Mouse (Mus musculus): ENCODE measurements around the gene Thada. TPM values are rescaled to one million over a fixed set of nuclear protein-coding genes. Genes with fewer than 3 reads are reported as not detected.

Thada gene
- polyA plus RNA-seq, 2 experiments: 9.1 to 9.7 TPM

DNA sequence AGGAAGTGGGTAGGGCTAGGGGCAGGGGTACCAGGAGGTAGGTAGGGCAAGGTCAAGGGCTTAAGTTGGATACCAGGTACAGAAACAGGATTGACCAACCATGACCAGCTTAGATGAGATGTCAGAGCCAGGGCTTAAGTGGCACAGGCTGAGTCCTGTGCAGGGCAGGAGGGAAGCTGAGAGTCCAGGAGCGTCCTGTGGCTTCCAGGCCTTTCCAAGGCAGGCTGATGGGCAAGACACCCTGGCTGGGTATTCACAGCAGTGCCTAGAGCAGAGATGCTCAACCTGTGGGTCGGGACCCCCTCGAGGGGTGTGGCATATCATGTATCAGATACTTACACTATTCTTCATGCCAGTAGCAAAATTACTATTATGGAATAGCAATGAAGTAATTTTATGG, 300.3 kb downstream of the Thada start:
- H3K9me3 ChIP-seq (ENCODE audit: control insufficient read depth, low read length): no peaks in the 10 kb centered on the region
- no peaks in the 10 kb centered on the region for H3K36me3 ChIP-seq (ENCODE audit: control insufficient read depth, insufficient read depth, low read length)
- no peak for DNase-seq (ENCODE audit: low spot score)
- H3K4me1 ChIP-seq (ENCODE audit: control insufficient read depth, insufficient read depth, low read length): peaks cover 22% of the 10 kb centered on the region
- H3K4me2 ChIP-seq (replicated peaks; ENCODE audit: low read depth, low read length, severe bottlenecking): no peak overlapping the region
- ATAC-seq (ENCODE audit: low FRiP score, low read depth): no peak
- WGBS: 79% methylated on average over 3 of the region's 3 CpGs
- H3K9ac ChIP-seq (ENCODE audit: low read depth, low read length, severe bottlenecking): no peak overlapping the region
- no peaks in the 10 kb centered on the region for H3K27me3 ChIP-seq (ENCODE audit: control insufficient read depth, insufficient read depth, low read length)
- no peak overlapping the region for H3K4me3 ChIP-seq (replicated peaks; ENCODE audit: low read length)
- no peak for TF ChIP-seq POLR2A (IDR thresholded peaks at IDR 0.05; ENCODE audit: borderline replicate concordance, extremely low read depth, insufficient read depth, insufficient read length)
- no peak overlapping the region for H3K27ac ChIP-seq (replicated peaks; ENCODE audit: low read depth, low read length)

DNA sequence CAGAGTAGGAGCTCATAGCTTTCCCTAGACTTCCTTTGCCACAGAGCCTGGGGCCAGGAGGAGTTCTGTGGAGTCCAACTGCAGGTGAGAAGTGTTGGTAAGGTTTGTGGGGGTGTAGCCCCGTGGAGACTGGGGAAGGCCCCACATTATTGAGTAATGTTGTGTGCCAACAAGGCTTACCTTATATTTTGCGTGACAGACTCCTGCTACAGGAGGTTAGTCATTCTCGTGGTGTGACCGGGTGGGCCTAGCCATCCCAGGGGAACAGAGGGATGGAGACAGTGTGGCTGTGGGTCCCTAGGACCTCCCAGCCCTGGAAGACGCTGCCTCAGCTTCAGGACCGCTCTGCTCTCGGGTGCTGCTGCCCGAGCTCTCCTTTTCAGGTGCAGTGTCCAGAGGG, 301.9 kb downstream of the Thada start:
- 87% methylated on average over 8 of the region's 8 CpGs for WGBS
- Histone ChIP-seq H3K27me3 (ENCODE audit: control insufficient read depth, insufficient read depth, low read length) (no peaks in the 10 kb centered on the region), H3K9ac (ENCODE audit: low read depth, low read length, severe bottlenecking) (no peak overlapping the region), H3K9me3 (ENCODE audit: control insufficient read depth, low read length) (no peaks in the 10 kb centered on the region), H3K4me3 (replicated peaks; ENCODE audit: low read length) (no peak overlapping the region), H3K4me2 (replicated peaks; ENCODE audit: low read depth, low read length, severe bottlenecking) (no peak overlapping the region), H3K27ac (replicated peaks; ENCODE audit: low read depth, low read length) (no peak overlapping the region), H3K36me3 (ENCODE audit: control insufficient read depth, insufficient read depth, low read length) (no peaks in the 10 kb centered on the region), H3K4me1 (ENCODE audit: control insufficient read depth, insufficient read depth, low read length) (peaks cover 22% of the 10 kb centered on the region)
- DNase-seq (ENCODE audit: low spot score) (no peak), ATAC-seq (ENCODE audit: low FRiP score, low read depth) (no peak)
- no peak for TF ChIP-seq POLR2A (IDR thresholded peaks at IDR 0.05; ENCODE audit: borderline replicate concordance, extremely low read depth, insufficient read depth, insufficient read length)

DNA sequence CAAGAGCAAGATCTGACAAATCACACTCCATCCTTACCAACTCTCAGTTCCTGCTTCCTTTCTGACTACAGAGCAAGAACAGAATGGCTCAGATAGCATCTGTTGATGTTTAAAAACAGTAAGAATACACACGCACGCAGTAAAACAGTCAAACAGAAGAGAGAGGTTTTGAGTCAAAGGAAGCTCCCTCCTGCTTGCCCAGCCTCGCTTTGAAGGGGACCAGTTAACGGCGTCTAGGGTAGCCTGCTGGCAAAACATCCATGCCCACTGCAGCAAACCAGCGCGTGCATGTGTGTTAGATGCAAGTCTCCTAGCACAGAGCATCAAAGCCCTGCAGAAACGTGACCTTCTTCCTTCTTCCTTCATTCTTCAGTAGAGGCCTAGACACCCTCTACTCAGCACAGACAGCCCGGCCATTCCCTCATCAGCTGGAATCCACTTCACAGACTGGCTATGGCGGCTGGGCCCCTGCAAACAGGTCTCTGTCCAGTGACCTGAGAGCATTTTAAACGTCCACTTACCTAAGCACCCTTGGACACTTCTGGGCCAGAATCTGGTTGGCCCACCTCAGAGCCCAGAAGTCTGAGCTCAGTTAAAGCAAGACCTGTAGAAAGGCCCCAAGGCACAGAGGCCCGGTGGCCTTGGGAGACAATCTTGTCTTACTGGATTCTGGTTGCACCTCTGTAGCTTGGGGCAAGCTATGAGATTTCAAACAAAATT, 302.8 kb downstream of the Thada start:
- no peak overlapping the region for H3K4me3 ChIP-seq (replicated peaks; ENCODE audit: low read length)
- TF ChIP-seq POLR2A (IDR thresholded peaks at IDR 0.05; ENCODE audit: borderline replicate concordance, extremely low read depth, insufficient read depth, insufficient read length): no peak
- no peak overlapping the region for H3K27ac ChIP-seq (replicated peaks; ENCODE audit: low read depth, low read length)
- ATAC-seq (ENCODE audit: low FRiP score, low read depth) (no peak), DNase-seq (ENCODE audit: low spot score) (no peak)
- H3K9me3 ChIP-seq (ENCODE audit: control insufficient read depth, low read length): no peaks in the 10 kb centered on the region
- no peaks in the 10 kb centered on the region for H3K36me3 ChIP-seq (ENCODE audit: control insufficient read depth, insufficient read depth, low read length)
- peaks cover 22% of the 10 kb centered on the region for H3K4me1 ChIP-seq (ENCODE audit: control insufficient read depth, insufficient read depth, low read length)
- no peaks in the 10 kb centered on the region for H3K27me3 ChIP-seq (ENCODE audit: control insufficient read depth, insufficient read depth, low read length)
- 51% methylated on average over 12 of the region's 12 CpGs for WGBS
- H3K4me2 ChIP-seq (replicated peaks; ENCODE audit: low read depth, low read length, severe bottlenecking): no peak overlapping the region
- H3K9ac ChIP-seq (ENCODE audit: low read depth, low read length, severe bottlenecking): no peak overlapping the region

DNA sequence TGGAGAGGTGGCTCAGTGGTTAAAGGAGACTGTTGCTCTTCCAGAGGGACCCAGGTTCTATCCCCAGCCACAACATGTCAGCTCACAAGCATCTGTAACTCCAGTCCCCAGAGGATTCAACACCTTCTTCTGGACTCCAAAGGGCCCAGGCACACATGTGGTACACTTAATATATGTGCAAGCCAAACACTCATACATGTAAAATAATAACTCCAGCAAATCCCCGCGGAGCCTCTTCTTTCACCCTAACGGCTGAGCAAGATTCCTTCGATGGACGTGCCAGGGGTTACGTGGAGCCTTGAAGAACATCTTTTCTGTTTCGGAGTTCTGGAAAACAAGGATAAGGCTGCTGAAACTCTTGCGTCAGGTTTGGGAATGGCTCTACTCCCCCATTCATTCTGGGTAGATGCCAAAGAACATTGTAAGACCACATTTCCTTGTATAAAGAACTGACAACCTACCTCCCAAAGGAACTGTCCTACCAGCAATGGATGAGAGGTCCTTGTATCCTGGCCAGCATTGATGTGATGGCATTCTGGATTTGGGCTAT, 303.7 kb downstream of the Thada start:
- Histone ChIP-seq H3K27me3 (ENCODE audit: control insufficient read depth, insufficient read depth, low read length) (no peaks in the 10 kb centered on the region), H3K4me1 (ENCODE audit: control insufficient read depth, insufficient read depth, low read length) (peaks cover 22% of the 10 kb centered on the region), H3K4me2 (replicated peaks; ENCODE audit: low read depth, low read length, severe bottlenecking) (no peak overlapping the region), H3K36me3 (ENCODE audit: control insufficient read depth, insufficient read depth, low read length) (no peaks in the 10 kb centered on the region), H3K27ac (replicated peaks; ENCODE audit: low read depth, low read length) (no peak overlapping the region), H3K9me3 (ENCODE audit: control insufficient read depth, low read length) (no peaks in the 10 kb centered on the region), H3K4me3 (replicated peaks; ENCODE audit: low read length) (no peak overlapping the region), H3K9ac (ENCODE audit: low read depth, low read length, severe bottlenecking) (no peak overlapping the region)
- no peak for TF ChIP-seq POLR2A (IDR thresholded peaks at IDR 0.05; ENCODE audit: borderline replicate concordance, extremely low read depth, insufficient read depth, insufficient read length)
- WGBS: 68% methylated on average over 8 of the region's 8 CpGs
- DNase-seq (ENCODE audit: low spot score): no peak
- ATAC-seq (ENCODE audit: low FRiP score, low read depth): no peak

DNA sequence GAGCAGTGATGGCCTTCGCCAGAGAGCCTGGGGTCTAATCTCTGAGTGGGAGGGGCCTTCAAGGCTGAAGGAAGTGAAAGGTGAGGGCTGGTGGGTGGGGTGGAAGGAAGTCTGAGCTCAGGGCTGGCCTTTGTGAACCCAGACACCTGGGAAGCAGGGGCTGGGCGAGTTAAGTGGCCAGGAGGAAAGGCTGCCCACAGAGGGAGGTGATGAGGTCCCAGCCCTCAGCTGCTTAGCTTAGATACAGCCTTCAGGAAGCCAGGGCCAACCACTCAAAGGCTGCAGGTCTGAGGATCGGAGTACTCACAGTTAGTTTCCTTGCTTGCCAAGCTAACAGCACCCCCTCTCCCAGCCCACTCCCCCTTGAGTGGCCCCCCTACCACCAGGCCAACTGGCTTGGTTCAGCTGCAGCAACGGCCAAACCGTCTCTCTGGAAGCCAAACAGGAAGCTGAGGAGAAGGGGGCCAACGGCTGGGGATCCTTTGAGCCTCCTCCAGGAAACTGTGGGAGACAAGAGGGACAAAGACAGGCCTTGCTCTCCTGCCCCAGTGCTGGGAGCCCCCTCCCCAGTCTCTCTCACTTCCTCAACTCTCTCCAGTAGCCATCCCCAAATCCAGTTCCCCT, 304.7 kb downstream of the Thada start:
- DNase-seq (ENCODE audit: low spot score) (no peak), ATAC-seq (ENCODE audit: low FRiP score, low read depth) (no peak)
- 0 out of 2 replicates have a peak overlapping the region, but pooled peaks have one; percentile 34 for H3K27ac ChIP-seq (replicated peaks; ENCODE audit: low read depth, low read length)
- no peaks in the 10 kb centered on the region for H3K9me3 ChIP-seq (ENCODE audit: control insufficient read depth, low read length)
- H3K4me2 ChIP-seq (replicated peaks; ENCODE audit: low read depth, low read length, severe bottlenecking): no peak overlapping the region
- no peak overlapping the region for H3K4me3 ChIP-seq (replicated peaks; ENCODE audit: low read length)
- peaks cover 24% of the 10 kb centered on the region for H3K4me1 ChIP-seq (ENCODE audit: control insufficient read depth, insufficient read depth, low read length)
- no peaks in the 10 kb centered on the region for H3K27me3 ChIP-seq (ENCODE audit: control insufficient read depth, insufficient read depth, low read length)
- WGBS: 28% methylated on average over 6 of the region's 6 CpGs
- 0 out of 2 replicates have a peak overlapping the region, but pooled peaks have one; percentile 13 for H3K9ac ChIP-seq (ENCODE audit: low read depth, low read length, severe bottlenecking)
- no peaks in the 10 kb centered on the region for H3K36me3 ChIP-seq (ENCODE audit: control insufficient read depth, insufficient read depth, low read length)
- no peak for TF ChIP-seq POLR2A (IDR thresholded peaks at IDR 0.05; ENCODE audit: borderline replicate concordance, extremely low read depth, insufficient read depth, insufficient read length)
